Mouse (Mus musculus) cortical plate, adult 2 months (tissue): ENCODE results near the gene C1qtnf4. TPM values are rescaled to one million over a fixed set of nuclear protein-coding genes. Genes with fewer than 3 reads are reported as not detected.

Source experiments
- H3K27ac ChIP-seq: fragments of 200-500 bp; 2 replicates; pipeline ENCODE4 v1.5.1; 2012; ENCODE audit warnings: low read length, control low read depth, inconsistent platforms; ENCODE audit not compliant: insufficient read depth
- H3K4me1 ChIP-seq: fragments of 200-500 bp; 2 replicates; pipeline ENCODE4 v1.6.1; 2011; ENCODE audit warnings: low read length; ENCODE audit not compliant: control insufficient read depth, insufficient read depth
- H3K4me3 ChIP-seq: fragments of 200-500 bp; 2 replicates; pipeline ENCODE4 v1.5.1; 2011; ENCODE audit warnings: mild to moderate bottlenecking, low read length, control low read depth; ENCODE audit not compliant: insufficient read depth
- CTCF ChIP-seq: fragments of 200-500 bp; IDR thresholded peaks from 2 replicates; pipeline ENCODE4 v1.5.1; 2011; ENCODE audit warnings: mild to moderate bottlenecking, control low read depth, low read length; ENCODE audit not compliant: insufficient read depth; ENCODE audit errors: extremely low read depth
- POLR2A ChIP-seq: fragments of 200-500 bp; IDR thresholded peaks from 2 replicates; pipeline ENCODE4 v1.6.1; 2011; ENCODE audit warnings: mild to moderate bottlenecking, low read length, control low read depth; ENCODE audit not compliant: insufficient read depth; ENCODE audit errors: extremely low read depth
- polyA plus RNA-seq: library from polyadenylated mRNA; depleted of rRNA; stranded (reverse); fragments of >200 nt; gene quantifications from 2 replicates; pipeline ENCODE4 v1.2.3, GENCODE M21; 2012; rRNA removed

Gene C1qtnf4
- polyA plus RNA-seq, 1 experiment, result 369 TPM

GRCm38 (mm10) chr2:90921178-90921577 lies 35.5 kb downstream of the C1qtnf4 start:
- Histone ChIP-seq H3K4me3 (no peak overlapping the region), H3K27ac (no peak overlapping the region), H3K4me1 (0 out of 2 replicates have a peak, but pooled peaks cover 2% of the 10 kb centered on the region)
- TF ChIP-seq POLR2A (no peak), CTCF (no peak)

- no peak for TF ChIP-seq CTCF
- TF ChIP-seq POLR2A, result no peak
- H3K4me3 ChIP-seq, result no peak overlapping the region
- H3K4me1 ChIP-seq, result no peaks in the 10 kb centered on the region
- H3K27ac ChIP-seq, result no peak overlapping the region
Observed at GRCm38 (mm10) chr2:90922636-90923035, 37.0 kb downstream of the C1qtnf4 start.

GRCm38 (mm10) chr2:90928566-90928965 lies 42.9 kb downstream of the C1qtnf4 start:
- H3K27ac ChIP-seq, result no peak overlapping the region
- TF ChIP-seq POLR2A (no peak), CTCF (no peak)
- H3K4me3 ChIP-seq, result no peak overlapping the region
- H3K4me1 ChIP-seq, result no peaks in the 10 kb centered on the region

- no peak overlapping the region for H3K27ac ChIP-seq
- TF ChIP-seq POLR2A (no peak), CTCF (no peak)
- no peaks in the 10 kb centered on the region for H3K4me1 ChIP-seq
- no peak overlapping the region for H3K4me3 ChIP-seq
Observed at GRCm38 (mm10) chr2:90931829-90932228, 46.2 kb downstream of the C1qtnf4 start.

GRCm38 (mm10) chr2:90932273-90932672 lies 46.6 kb downstream of the C1qtnf4 start:
- no peak for TF ChIP-seq CTCF
- no peak overlapping the region for H3K4me3 ChIP-seq
- H3K27ac ChIP-seq, result no peak overlapping the region
- H3K4me1 ChIP-seq, result no peaks in the 10 kb centered on the region

GRCm38 (mm10) chr2:90938362-90938761 lies 52.7 kb downstream of the C1qtnf4 start:
- Histone ChIP-seq H3K4me3 (no peak overlapping the region), H3K27ac (no peak overlapping the region), H3K4me1 (peaks cover 3% of the 10 kb centered on the region; the same call in 1 of the 2 replicates)
- TF ChIP-seq CTCF (no peak), POLR2A (no peak)

- peaks cover 6% of the 10 kb centered on the region; the same call in 1 of the 2 replicates for H3K4me1 ChIP-seq
- H3K27ac ChIP-seq, result no peak overlapping the region
- peak overlapping the region; percentile 82 for H3K4me3 ChIP-seq
- TF ChIP-seq POLR2A (no peak), CTCF (no peak)
Observed at GRCm38 (mm10) chr2:90939750-90940149, 54.1 kb downstream of the C1qtnf4 start.

Other genes starting within 250 kb of the C1qtnf4 start
- 12.5 and 12.6 TPM in 2 replicates for gene Nup160, start 208.6 kb upstream of the C1qtnf4 start, polyA plus RNA-seq
- gene Fnbp4, start 140.5 kb upstream of the C1qtnf4 start, polyA plus RNA-seq, result 62.6 and 68.3 TPM in 2 replicates
- gene Agbl2, start 103.1 kb upstream of the C1qtnf4 start, polyA plus RNA-seq, result 1.1 and 1.2 TPM in 2 replicates
- 135 and 140 TPM in 2 replicates for gene Mtch2, start 38.7 kb upstream of the C1qtnf4 start, polyA plus RNA-seq
- 25.3 and 28.1 TPM in 2 replicates for gene Kbtbd4, start 18.9 kb downstream of the C1qtnf4 start, polyA plus RNA-seq
- 222 and 229 TPM in 2 replicates for gene Ndufs3, start 19.0 kb downstream of the C1qtnf4 start, polyA plus RNA-seq
- gene Celf1, start 54.5 kb downstream of the C1qtnf4 start, polyA plus RNA-seq, result 102 and 107 TPM in 2 replicates
- 0.61 and 1.9 TPM in 2 replicates for gene Rapsn, start 149.8 kb downstream of the C1qtnf4 start, polyA plus RNA-seq
- gene Psmc3, start 168.1 kb downstream of the C1qtnf4 start, polyA plus RNA-seq, result 202 and 205 TPM in 2 replicates
- 51.3 and 54.7 TPM in 2 replicates for gene Slc39a13, start 184.6 kb downstream of the C1qtnf4 start, polyA plus RNA-seq
- 9.3 and 10.6 TPM in 2 replicates for gene Spi1, start 196.5 kb downstream of the C1qtnf4 start, polyA plus RNA-seq
- gene Mybpc3, start 232.3 kb downstream of the C1qtnf4 start, polyA plus RNA-seq, result 0.89 and 0.98 TPM in 2 replicates